Mouse (Mus musculus): ENCODE measurements around the gene Ndufc2. TPM values are rescaled to one million over a fixed set of nuclear protein-coding genes. Genes with fewer than 3 reads are reported as not detected.

Ndufc2 gene
- total and polyA plus RNA-seq, 2 experiments from 2014 or later, result 384 to 631 TPM

DNA sequence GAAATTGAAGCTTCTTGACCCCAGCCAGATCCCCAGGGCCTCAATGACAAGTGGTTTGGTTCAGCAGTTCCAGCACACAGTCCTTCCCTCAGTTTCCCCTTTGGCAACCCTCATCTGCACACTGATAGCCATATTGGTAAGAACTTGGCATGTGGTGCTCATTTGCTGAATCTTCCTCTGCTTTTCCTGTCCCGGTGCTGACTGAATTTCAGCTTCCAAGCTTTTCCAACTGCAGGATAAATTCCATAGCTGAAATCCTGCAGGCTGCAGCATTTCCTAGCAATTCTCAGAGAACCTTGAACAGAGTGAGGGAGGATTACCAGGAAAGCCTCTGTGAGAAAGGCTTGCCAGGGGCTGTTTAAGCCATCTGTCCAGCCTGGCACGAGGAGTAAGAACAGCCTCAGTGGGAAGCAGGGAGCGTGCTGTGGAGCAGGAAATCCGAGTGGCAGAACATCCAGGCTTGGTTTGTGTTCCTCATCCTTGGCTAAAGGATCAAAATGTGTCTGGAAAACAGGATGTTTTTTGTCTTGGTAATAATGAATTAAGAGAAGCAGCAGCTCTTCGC lies 12.9 kb upstream of the Ndufc2 start:
- H3K4me3 ChIP-seq (ENCODE audit: low read depth, low read length), result no peak overlapping the region
- no peaks in the 10 kb centered on the region for H3K27me3 ChIP-seq (ENCODE audit: insufficient read depth, low read length)
- DNase-seq (peak; percentile 94), ATAC-seq (peak; percentile 95)
- peaks cover 42% of the 10 kb centered on the region for H3K36me3 ChIP-seq (ENCODE audit: insufficient read depth)
- no peak overlapping the region for H3K4me2 ChIP-seq (ENCODE audit: low read depth)
- 38% methylated on average over 5 of the region's 5 CpGs for WGBS
- peak; percentile 43 for TF ChIP-seq CTCF (IDR thresholded peaks at IDR 0.05; ENCODE audit: low read depth)
- H3K9me3 ChIP-seq (ENCODE audit: low read length), result no peaks in the 10 kb centered on the region
- peak overlapping the region; percentile 66 for H3K27ac ChIP-seq (ENCODE audit: low read depth, low read length)
- no peak overlapping the region for H3K9ac ChIP-seq
- no peaks in the 10 kb centered on the region for H3K4me1 ChIP-seq (ENCODE audit: insufficient read depth)

DNA sequence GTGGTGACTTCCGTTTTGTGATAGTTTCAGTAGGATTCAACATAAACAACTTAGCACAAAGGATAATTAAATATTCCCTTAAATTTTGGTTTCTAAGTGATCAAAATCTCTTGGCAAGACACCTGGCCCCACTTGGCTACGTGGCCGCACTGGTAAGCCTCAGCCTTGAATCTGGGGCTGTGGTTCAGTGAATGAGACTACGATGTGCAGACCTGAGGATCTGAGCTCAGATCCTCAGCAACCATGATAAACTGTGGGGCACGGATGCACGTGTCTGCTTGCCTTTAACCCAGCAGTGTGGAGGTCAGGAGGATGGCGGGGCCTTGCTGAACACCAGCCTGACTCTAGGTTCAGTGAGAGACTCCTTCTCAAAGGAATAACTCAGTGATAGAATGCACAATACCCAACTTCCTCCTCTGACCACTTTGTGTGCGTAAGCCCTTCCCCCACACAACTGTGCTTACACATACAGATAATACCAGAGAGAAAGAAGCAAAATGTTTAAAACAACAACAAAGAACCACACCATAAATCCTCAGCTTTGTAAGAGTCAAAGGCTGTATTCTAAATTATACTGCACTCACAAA lies 12.1 kb upstream of the Ndufc2 start:
- peaks cover 39% of the 10 kb centered on the region for H3K36me3 ChIP-seq (ENCODE audit: insufficient read depth)
- WGBS, result 71% methylated on average over 8 of the region's 8 CpGs
- ATAC-seq (no peak), DNase-seq (no peak)
- no peak overlapping the region for H3K4me3 ChIP-seq (ENCODE audit: low read depth, low read length)
- no peaks in the 10 kb centered on the region for H3K4me1 ChIP-seq (ENCODE audit: insufficient read depth)
- H3K27me3 ChIP-seq (ENCODE audit: insufficient read depth, low read length), result no peaks in the 10 kb centered on the region
- no peaks in the 10 kb centered on the region for H3K9me3 ChIP-seq (ENCODE audit: low read length)
- TF ChIP-seq CTCF (IDR thresholded peaks at IDR 0.05; ENCODE audit: low read depth), result no peak
- H3K27ac ChIP-seq (ENCODE audit: low read depth, low read length), result peak overlapping the region; percentile 66
- H3K9ac ChIP-seq, result no peak overlapping the region
- H3K4me2 ChIP-seq (ENCODE audit: low read depth), result no peak overlapping the region

DNA sequence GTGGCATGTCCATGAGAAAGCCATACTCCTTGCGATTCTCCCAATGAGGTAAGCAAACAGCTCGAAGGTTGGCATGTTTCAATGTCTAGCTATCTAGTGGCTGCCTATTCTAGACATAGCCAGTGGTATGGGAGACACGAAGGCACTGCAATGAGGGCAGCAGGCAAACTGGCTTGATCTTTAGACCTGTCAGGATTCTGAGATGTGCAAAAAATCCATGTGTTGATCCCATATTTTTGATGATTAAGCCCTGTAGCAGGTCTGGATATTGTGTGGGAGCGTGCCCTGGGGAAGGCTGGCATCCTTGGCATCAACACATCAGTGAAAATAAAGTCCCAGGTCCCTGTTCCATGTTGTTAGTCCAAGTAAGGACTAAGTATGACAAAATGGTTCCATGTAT lies 11.3 kb upstream of the Ndufc2 start:
- Histone ChIP-seq H3K9me3 (ENCODE audit: low read length) (no peaks in the 10 kb centered on the region), H3K4me3 (ENCODE audit: low read depth, low read length) (no peak overlapping the region), H3K4me2 (ENCODE audit: low read depth) (no peak overlapping the region), H3K27ac (ENCODE audit: low read depth, low read length) (no peak overlapping the region), H3K27me3 (ENCODE audit: insufficient read depth, low read length) (no peaks in the 10 kb centered on the region), H3K36me3 (ENCODE audit: insufficient read depth) (peaks cover 30% of the 10 kb centered on the region), H3K4me1 (ENCODE audit: insufficient read depth) (no peaks in the 10 kb centered on the region), H3K9ac (no peak overlapping the region)
- DNase-seq (no peak), ATAC-seq (no peak)
- 96% methylated on average over 4 of the region's 4 CpGs for WGBS
- TF ChIP-seq CTCF (IDR thresholded peaks at IDR 0.05; ENCODE audit: low read depth), result no peak

DNA sequence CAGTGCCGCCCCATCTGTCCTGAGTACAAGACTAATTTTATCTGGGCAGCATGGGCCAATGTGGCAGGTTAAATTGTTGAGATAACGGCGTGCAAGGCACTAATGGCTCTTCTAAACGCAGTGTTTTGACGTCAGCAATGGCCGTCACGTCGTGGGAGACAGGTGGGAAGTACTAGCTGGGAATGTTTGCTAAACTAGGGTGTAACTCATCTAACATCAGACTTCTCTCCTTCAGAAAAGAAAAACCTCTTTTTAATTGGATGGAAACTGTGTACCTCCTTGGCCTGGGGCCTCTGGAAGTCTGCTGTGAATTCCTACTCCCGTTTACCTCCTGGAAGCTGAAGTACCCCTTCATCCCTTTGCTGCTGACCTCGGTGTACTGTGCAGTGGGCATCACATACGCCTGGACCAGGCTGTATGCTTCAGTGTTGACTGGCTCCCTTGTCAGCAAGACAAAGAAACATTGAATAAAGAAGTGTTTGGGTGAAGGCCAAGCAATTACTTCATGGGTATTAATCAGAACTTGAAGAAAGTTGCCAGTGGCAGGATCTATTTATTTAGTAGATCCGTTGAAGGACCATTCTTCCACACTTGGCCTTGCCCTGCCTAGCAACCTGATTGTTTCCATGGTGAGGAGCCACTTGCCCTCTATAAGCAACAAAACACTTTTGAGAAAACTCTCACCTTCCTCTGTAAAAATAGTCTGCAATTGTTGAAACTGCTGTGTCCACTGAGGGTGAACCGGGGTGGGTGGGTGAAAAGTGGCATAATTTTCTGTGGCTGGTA lies 8.3 kb upstream of the Ndufc2 start:
- 0 out of 2 replicates have a peak overlapping the region, but pooled peaks have one; percentile 21 for H3K27ac ChIP-seq (ENCODE audit: low read depth, low read length)
- H3K27me3 ChIP-seq (ENCODE audit: insufficient read depth, low read length), result no peaks in the 10 kb centered on the region
- ATAC-seq (peak; percentile 59), DNase-seq (peak; percentile 46)
- H3K4me2 ChIP-seq (ENCODE audit: low read depth), result no peak overlapping the region
- no peaks in the 10 kb centered on the region for H3K4me1 ChIP-seq (ENCODE audit: insufficient read depth)
- no peak overlapping the region for H3K4me3 ChIP-seq (ENCODE audit: low read depth, low read length)
- 26% methylated on average over 13 of the region's 13 CpGs for WGBS
- H3K36me3 ChIP-seq (ENCODE audit: insufficient read depth), result peaks cover 17% of the 10 kb centered on the region
- H3K9me3 ChIP-seq (ENCODE audit: low read length), result no peaks in the 10 kb centered on the region
- no peak overlapping the region for H3K9ac ChIP-seq
- TF ChIP-seq CTCF (IDR thresholded peaks at IDR 0.05; ENCODE audit: low read depth), result no peak

DNA sequence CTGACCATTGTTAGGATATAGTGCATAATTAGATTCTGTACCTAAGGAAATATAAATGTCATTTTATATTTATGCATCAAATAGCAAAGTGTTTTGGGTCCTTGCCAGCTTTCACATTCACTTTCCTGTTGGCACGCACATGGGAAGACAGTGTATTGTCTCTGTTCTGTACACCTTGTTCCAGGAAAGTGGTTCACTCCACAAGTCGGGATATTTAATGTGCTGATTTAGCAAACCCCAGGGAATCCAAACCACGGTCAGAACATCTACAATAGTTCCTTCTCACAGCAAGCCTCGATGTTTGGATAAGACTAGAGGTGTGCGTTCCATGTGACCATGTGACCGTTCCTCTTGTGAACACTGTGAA lies 7.7 kb upstream of the Ndufc2 start:
- Histone ChIP-seq H3K4me3 (ENCODE audit: low read depth, low read length) (no peak overlapping the region), H3K27me3 (ENCODE audit: insufficient read depth, low read length) (no peaks in the 10 kb centered on the region), H3K4me2 (ENCODE audit: low read depth) (no peak overlapping the region), H3K27ac (ENCODE audit: low read depth, low read length) (no peak overlapping the region), H3K4me1 (ENCODE audit: insufficient read depth) (no peaks in the 10 kb centered on the region), H3K9me3 (ENCODE audit: low read length) (no peaks in the 10 kb centered on the region), H3K36me3 (ENCODE audit: insufficient read depth) (peaks cover 17% of the 10 kb centered on the region), H3K9ac (no peak overlapping the region)
- no peak for ATAC-seq
- no peak for DNase-seq
- 42% methylated on average over 6 of the region's 6 CpGs for WGBS
- no peak for TF ChIP-seq CTCF (IDR thresholded peaks at IDR 0.05; ENCODE audit: low read depth)

DNA sequence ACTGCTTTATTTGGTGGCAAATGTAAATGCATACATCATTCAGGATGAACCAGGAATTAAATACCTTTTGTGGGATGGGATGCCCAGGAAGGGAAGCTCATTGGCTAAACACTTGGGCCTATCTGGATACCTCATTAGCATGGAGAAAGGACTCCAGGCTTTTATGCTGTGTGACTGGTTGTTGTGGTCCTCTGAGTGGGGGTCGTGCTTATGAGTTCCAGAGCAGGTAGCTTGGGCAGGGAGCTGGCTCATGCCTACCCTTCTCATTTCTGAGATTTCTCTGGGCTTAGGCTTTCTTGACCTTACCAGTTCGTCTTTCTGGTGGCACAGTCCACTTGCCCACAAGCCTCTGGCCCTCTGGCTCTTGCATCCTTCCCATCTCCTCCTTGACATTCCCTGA lies 5.4 kb upstream of the Ndufc2 start:
- Histone ChIP-seq H3K9me3 (ENCODE audit: low read length) (no peaks in the 10 kb centered on the region), H3K4me2 (ENCODE audit: low read depth) (no peak overlapping the region), H3K27ac (ENCODE audit: low read depth, low read length) (no peak overlapping the region), H3K9ac (no peak overlapping the region), H3K4me1 (ENCODE audit: insufficient read depth) (no peaks in the 10 kb centered on the region), H3K36me3 (ENCODE audit: insufficient read depth) (peaks cover 5% of the 10 kb centered on the region; the same call in 1 of the 2 replicates), H3K4me3 (ENCODE audit: low read depth, low read length) (no peak overlapping the region), H3K27me3 (ENCODE audit: insufficient read depth, low read length) (no peaks in the 10 kb centered on the region)
- 83% methylated on average over 2 of the region's 2 CpGs for WGBS
- TF ChIP-seq CTCF (IDR thresholded peaks at IDR 0.05; ENCODE audit: low read depth), result no peak
- ATAC-seq (no peak), DNase-seq (no peak)

DNA sequence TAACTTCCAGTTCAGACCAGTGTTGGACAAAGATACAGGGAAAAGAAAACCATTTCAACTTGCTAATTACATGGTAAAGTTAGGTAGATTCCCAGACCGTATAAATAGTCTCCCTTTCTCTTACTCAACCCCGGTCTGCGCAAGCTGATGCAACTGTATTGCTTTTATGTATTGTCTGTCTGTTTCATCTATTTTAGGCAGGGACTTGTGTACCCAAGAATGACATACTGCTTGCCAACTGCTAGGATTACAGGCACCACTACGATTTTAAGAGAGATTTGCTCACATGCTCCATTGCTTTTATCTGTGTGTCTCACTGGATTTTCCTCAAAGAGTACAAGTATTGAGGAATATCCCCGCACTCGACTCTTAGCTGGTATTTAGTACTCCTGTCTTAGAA lies 860 bp upstream of the Ndufc2 start:
- Histone ChIP-seq H3K27ac (ENCODE audit: low read depth, low read length) (no peak overlapping the region), H3K36me3 (ENCODE audit: insufficient read depth) (no peaks in the 10 kb centered on the region), H3K27me3 (ENCODE audit: insufficient read depth, low read length) (no peaks in the 10 kb centered on the region), H3K9ac (no peak overlapping the region), H3K4me2 (ENCODE audit: low read depth) (no peak overlapping the region), H3K9me3 (ENCODE audit: low read length) (no peaks in the 10 kb centered on the region), H3K4me3 (ENCODE audit: low read depth, low read length) (no peak overlapping the region), H3K4me1 (ENCODE audit: insufficient read depth) (peaks cover 5% of the 10 kb centered on the region; the same call in 1 of the 2 replicates)
- 74% methylated on average over 6 of the region's 6 CpGs for WGBS
- TF ChIP-seq CTCF (IDR thresholded peaks at IDR 0.05; ENCODE audit: low read depth), result no peak
- DNase-seq (no peak), ATAC-seq (no peak)
